Mouse (Mus musculus) limb, embryonic 15.5 days (tissue): Measurements from ENCODE around the gene Defb35. TPM values are rescaled to one million over a fixed set of nuclear protein-coding genes. Genes with fewer than 3 reads are reported as not detected.
"Not testable (repeated sequence)": the region's sequence is repeated elsewhere in the genome, so short reads cannot be mapped to it uniquely, and the experiment has no call there.

Experiments used
- ATAC-seq: fragments of 200-750 bp; cut with Nextera tagmentation; 2 replicates; pipeline ENCODE4 v1.8.0; 2017; ENCODE audit warnings: low read depth, moderate TSS enrichment; ENCODE audit not compliant: insufficient number of reproducible peaks, low FRiP score, low TSS enrichment
- H3K27ac ChIP-seq: fragments of 300-500 bp; sonication (generic); 2 replicates; pipeline ENCODE4 v1.5.1; 2015; ENCODE audit warnings: moderate library complexity, mild to moderate bottlenecking, inconsistent platforms
- H3K27me3 ChIP-seq: fragments of 300-500 bp; sonication (generic); 2 replicates; pipeline ENCODE4 v1.6.1; 2015; ENCODE audit warnings: inconsistent platforms
- H3K36me3 ChIP-seq: fragments of 300-500 bp; sonication (generic); 2 replicates; pipeline ENCODE4 v1.6.1; 2015; ENCODE audit warnings: inconsistent platforms
- H3K4me1 ChIP-seq: fragments of 300-500 bp; sonication (generic); 2 replicates; pipeline ENCODE4 v1.6.1; 2015; ENCODE audit warnings: inconsistent platforms
- H3K4me2 ChIP-seq: fragments of 300-500 bp; sonication (generic); 2 replicates; pipeline ENCODE4 v1.6.1; 2015; ENCODE audit warnings: mild to moderate bottlenecking, inconsistent platforms
- H3K4me3 ChIP-seq: fragments of 300-500 bp; sonication (generic); 2 replicates; pipeline ENCODE4 v1.5.1; 2015; ENCODE audit warnings: mild to moderate bottlenecking, inconsistent platforms
- H3K9ac ChIP-seq: fragments of 300-500 bp; sonication (generic); 2 replicates; pipeline ENCODE4 v1.6.1; 2015; ENCODE audit warnings: inconsistent platforms
- H3K9me3 ChIP-seq: fragments of 300-500 bp; sonication (generic); 2 replicates; pipeline ENCODE4 v1.6.1; 2016; ENCODE audit warnings: inconsistent platforms
- WGBS: fragments of 180-500 bp; shearing (Covaris S2); methylation state at CpG from one replicate; pipeline ENCODE4 v1.1.7; 2015; 5-methylcytosine and 5-hydroxymethylcytosine counted together
- polyA plus RNA-seq: library from polyadenylated mRNA; unstranded; fragments of >200 nt; fragmentation: Nextera tagmentation; extraction: Ambion mirVana; gene quantifications from 2 replicates; pipeline ENCODE4 v1.2.1, GENCODE M21; 2015

The Defb35 gene
- not detected in 2 replicates for polyA plus RNA-seq

GRCm38 (mm10) chr8:21938052-21938451 is at the start of gene Defb35:
TSS of gene Defb35 (plus strand) at chr8:21938352.
- 83% methylated on average over 4 of the region's 4 CpGs for WGBS
- H3K27ac ChIP-seq, H3K4me2 ChIP-seq: not testable (repeated sequence)

GRCm38 (mm10) chr8:21906290-21906689 is 31.9 kb upstream of the Defb35 start, which contains the start of gene Defb11:
TSS of gene Defb11 (minus strand) at chr8:21906412.
- H3K4me1 ChIP-seq, H3K4me2 ChIP-seq, ATAC-seq, H3K9ac ChIP-seq, H3K27me3 ChIP-seq, H3K4me3 ChIP-seq, H3K36me3 ChIP-seq, H3K9me3 ChIP-seq, H3K27ac ChIP-seq: not testable (repeated sequence)

More at GRCm38 (mm10) chr8:21938052-21938451, at the start of gene Defb35:
- not testable (repeated sequence) for H3K27me3 ChIP-seq, ATAC-seq, H3K4me1 ChIP-seq, H3K36me3 ChIP-seq, H3K9ac ChIP-seq, H3K9me3 ChIP-seq, H3K4me3 ChIP-seq

- Histone ChIP-seq H3K27ac (no peak overlapping the region), H3K4me2 (no peak overlapping the region), H3K36me3 (no peaks in the 10 kb centered on the region), H3K9ac (no peak overlapping the region), H3K9me3 (no peaks in the 10 kb centered on the region), H3K27me3 (no peaks in the 10 kb centered on the region), H3K4me1 (no peaks in the 10 kb centered on the region), H3K4me3 (no peak overlapping the region)
- ATAC-seq, result no peak
- WGBS, result 10% methylated on average over 1 of the region's 1 CpGs
Observed at GRCm38 (mm10) chr8:21911931-21912330, 26.2 kb upstream of the Defb35 start.

- no peak overlapping the region for H3K9ac ChIP-seq
- H3K4me1 ChIP-seq, result no peaks in the 10 kb centered on the region
- WGBS, result 23% methylated on average over 2 of the region's 2 CpGs
- H3K4me2 ChIP-seq, result no peak overlapping the region
- H3K4me3 ChIP-seq, result no peak overlapping the region
- no peaks in the 10 kb centered on the region for H3K27me3 ChIP-seq
- H3K36me3 ChIP-seq, result no peaks in the 10 kb centered on the region
- H3K27ac ChIP-seq, result no peak overlapping the region
- H3K9me3 ChIP-seq, result no peaks in the 10 kb centered on the region
- ATAC-seq, result no peak
Observed at GRCm38 (mm10) chr8:21912554-21912953, 25.6 kb upstream of the Defb35 start.

GRCm38 (mm10) chr8:21915625-21916024 is 22.5 kb upstream of the Defb35 start:
- WGBS, result 73% methylated on average over 3 of the region's 3 CpGs
- ATAC-seq, result no peak
- H3K27me3 ChIP-seq, result no peaks in the 10 kb centered on the region
- H3K4me1 ChIP-seq, result no peaks in the 10 kb centered on the region
- H3K27ac ChIP-seq, result no peak overlapping the region
- H3K36me3 ChIP-seq, result no peaks in the 10 kb centered on the region
- no peak overlapping the region for H3K4me3 ChIP-seq
- H3K9ac ChIP-seq, result no peak overlapping the region
- no peaks in the 10 kb centered on the region for H3K9me3 ChIP-seq
- H3K4me2 ChIP-seq, result no peak overlapping the region

- ATAC-seq, H3K9me3 ChIP-seq, H3K27me3 ChIP-seq, H3K4me2 ChIP-seq, H3K27ac ChIP-seq, H3K4me3 ChIP-seq, H3K36me3 ChIP-seq, H3K4me1 ChIP-seq, H3K9ac ChIP-seq: not testable (repeated sequence)
- 82% methylated on average over 3 of the region's 3 CpGs for WGBS
Observed at GRCm38 (mm10) chr8:21930754-21931153, 7.4 kb upstream of the Defb35 start.

GRCm38 (mm10) chr8:21932610-21933009 is 5.5 kb upstream of the Defb35 start, which contains the start of gene Defb15:
TSS of gene Defb15 (minus strand) at chr8:21932710.
- Histone ChIP-seq H3K9me3 (no peaks in the 10 kb centered on the region), H3K9ac (no peak within 1 kb of the TSS), H3K27ac (no peak within 1 kb of the TSS), H3K4me1 (no peaks in the 10 kb centered on the region), H3K4me3 (no peak within 1 kb of the TSS), H3K27me3 (no peaks in the 10 kb centered on the region), H3K4me2 (no peak within 1 kb of the TSS), H3K36me3 (no peaks in the 10 kb centered on the region)
- 89% methylated on average over 6 of the region's 6 CpGs for WGBS
- ATAC-seq, result no peak

GRCm38 (mm10) chr8:21946462-21946861 is 8.3 kb downstream of the Defb35 start, which contains the start of gene Defb13:
TSS of gene Defb13 (plus strand) at chr8:21946762.
- ATAC-seq, result no peak
- Histone ChIP-seq H3K4me1 (no peaks in the 10 kb centered on the region), H3K9ac (no peak within 1 kb of the TSS), H3K36me3 (no peaks in the 10 kb centered on the region), H3K4me2 (no peak within 1 kb of the TSS), H3K4me3 (no peak within 1 kb of the TSS), H3K27ac (no peak within 1 kb of the TSS), H3K9me3 (no peaks in the 10 kb centered on the region), H3K27me3 (no peaks in the 10 kb centered on the region)
- WGBS, result 76% methylated on average over 6 of the region's 6 CpGs

- no peaks in the 10 kb centered on the region for H3K4me1 ChIP-seq
- no peaks in the 10 kb centered on the region for H3K36me3 ChIP-seq
- no peak overlapping the region for H3K4me3 ChIP-seq
- no peak overlapping the region for H3K9ac ChIP-seq
- no peaks in the 10 kb centered on the region for H3K27me3 ChIP-seq
- no peak overlapping the region for H3K4me2 ChIP-seq
- H3K9me3 ChIP-seq, result no peaks in the 10 kb centered on the region
- H3K27ac ChIP-seq, result no peak overlapping the region
- no peak for ATAC-seq
- WGBS, result 73% methylated on average over 9 of the region's 9 CpGs
Observed at GRCm38 (mm10) chr8:21947311-21948017, 9.3 kb downstream of the Defb35 start.

GRCm38 (mm10) chr8:21955321-21955720 is 17.2 kb downstream of the Defb35 start:
- 4% methylated on average over 9 of the region's 9 CpGs for WGBS

GRCm38 (mm10) chr8:21956336-21956735 is 18.2 kb downstream of the Defb35 start:
- 86% methylated on average over 3 of the region's 3 CpGs for WGBS
- no peaks in the 10 kb centered on the region for H3K9me3 ChIP-seq
- no peaks in the 10 kb centered on the region for H3K27me3 ChIP-seq
- H3K4me2 ChIP-seq, result no peak overlapping the region
- no peak overlapping the region for H3K27ac ChIP-seq
- H3K36me3 ChIP-seq, result no peaks in the 10 kb centered on the region
- no peak for ATAC-seq
- H3K4me3 ChIP-seq, result no peak overlapping the region
- no peaks in the 10 kb centered on the region for H3K4me1 ChIP-seq
- H3K9ac ChIP-seq, result no peak overlapping the region

More at GRCm38 (mm10) chr8:21955321-21955720, 17.2 kb downstream of the Defb35 start:
- no peaks in the 10 kb centered on the region for H3K27me3 ChIP-seq
- no peak overlapping the region for H3K4me3 ChIP-seq
- ATAC-seq, result no peak
- no peak overlapping the region for H3K4me2 ChIP-seq
- no peak overlapping the region for H3K9ac ChIP-seq
- H3K9me3 ChIP-seq, result no peaks in the 10 kb centered on the region
- H3K4me1 ChIP-seq, result no peaks in the 10 kb centered on the region
- H3K27ac ChIP-seq, result no peak overlapping the region
- H3K36me3 ChIP-seq, result no peaks in the 10 kb centered on the region

GRCm38 (mm10) chr8:21958414-21958813 is 20.3 kb downstream of the Defb35 start, which contains the start of gene Fam90a1a:
TSS of gene Fam90a1a (plus strand) at chr8:21958714.
- 84% methylated on average over 2 of the region's 2 CpGs for WGBS
- Histone ChIP-seq H3K36me3 (no peaks in the 10 kb centered on the region), H3K4me3 (no peak within 1 kb of the TSS), H3K9me3 (no peaks in the 10 kb centered on the region), H3K9ac (no peak within 1 kb of the TSS), H3K4me1 (no peaks in the 10 kb centered on the region), H3K27ac (no peak within 1 kb of the TSS), H3K4me2 (no peak within 1 kb of the TSS), H3K27me3 (no peaks in the 10 kb centered on the region)
- ATAC-seq, result no peak
